Mouse (Mus musculus): ENCODE measurements around the gene Gm11985.

GRCm38 (mm10) chr11:7152371-7152770, 36.0 kb downstream of the Gm11985 start:
- TF ChIP-seq TAL1 (IDR thresholded peaks at IDR 0.05; ENCODE audit: low read length) = no peak
- TF ChIP-seq GATA1 (IDR thresholded peaks at IDR 0.05; ENCODE audit: low read length) = no peak
